Mouse (Mus musculus) CD4-positive, CD25-positive, alpha-beta regulatory T cell (primary cell): ENCODE measurements around the gene Olfr878. TPM values are rescaled to one million over a fixed set of nuclear protein-coding genes. Genes with fewer than 3 reads are reported as not detected.

Experiments
- polyA plus RNA-seq: library from polyadenylated mRNA; unstranded; fragments of 100-300 nt; shearing (Covaris generic); gene quantifications from one replicate; pipeline ENCODE4 v1.2.1, GENCODE M21; 2017

Olfr878 gene
- polyA plus RNA-seq, result 0.14 TPM

DNA sequence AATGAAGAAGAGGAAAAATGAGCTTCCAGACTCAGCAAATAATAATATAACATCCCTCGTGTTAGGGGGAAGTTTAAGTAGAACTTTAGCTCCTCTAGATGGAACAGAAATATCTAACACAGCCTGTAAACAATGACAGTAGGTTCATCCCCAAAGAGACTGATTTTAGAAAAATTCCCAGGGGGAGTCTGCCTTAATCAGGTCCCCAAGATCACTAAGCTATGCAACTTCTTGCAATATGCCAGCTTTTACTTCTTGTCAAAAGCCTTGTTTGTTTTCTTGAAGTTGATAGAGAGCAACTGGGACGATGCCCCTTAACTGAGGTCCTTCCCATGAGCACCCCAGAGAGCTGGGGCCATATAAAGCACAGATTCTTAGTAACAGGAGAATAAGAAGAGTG lies at the start of gene Olfr878:
Gene Olfr878, plus strand, starts transcription at position 301 of the 400 bp plus-strand sequence.

GRCm38 (mm10) chr9:37896661-37897060 lies 21.0 kb upstream of the Olfr878 start, which contains the start of gene Olfr145:
TSS of gene Olfr145 (plus strand) at chr9:37896724.

Other genes starting within 250 kb of the Olfr878 start
- gene Panx3, start 248.6 kb upstream of the Olfr878 start, polyA plus RNA-seq, result 0.13 TPM
- gene Olfr160, start 201.6 kb upstream of the Olfr878 start, polyA plus RNA-seq, result 0.14 TPM
- not detected for gene Olfr874, start 172.7 kb upstream of the Olfr878 start, polyA plus RNA-seq
- not detected for gene Olfr875, start 146.0 kb upstream of the Olfr878 start, polyA plus RNA-seq
- 0.06 TPM for gene Olfr876, start 114.8 kb upstream of the Olfr878 start, polyA plus RNA-seq
- gene Olfr877, start 63.6 kb upstream of the Olfr878 start, polyA plus RNA-seq, result 0.08 TPM
- 0.02 TPM for gene Olfr145, start 21.1 kb upstream of the Olfr878 start, polyA plus RNA-seq
- gene Olfr881, start 74.0 kb downstream of the Olfr878 start, polyA plus RNA-seq, result not detected
- not detected for gene Olfr883, start 108.0 kb downstream of the Olfr878 start, polyA plus RNA-seq
- not detected for gene Olfr884, start 128.7 kb downstream of the Olfr878 start, polyA plus RNA-seq
- not detected for gene Olfr885, start 143.5 kb downstream of the Olfr878 start, polyA plus RNA-seq
- gene Olfr887, start 166.2 kb downstream of the Olfr878 start, polyA plus RNA-seq, result 0.06 TPM
- 0.10 TPM for gene Olfr888, start 190.3 kb downstream of the Olfr878 start, polyA plus RNA-seq
- 0.11 TPM for gene Olfr889, start 197.4 kb downstream of the Olfr878 start, polyA plus RNA-seq
- gene Olfr890, start 224.7 kb downstream of the Olfr878 start, polyA plus RNA-seq, result 0.04 TPM